Mouse (Mus musculus) bone marrow, adult 2 months (tissue): Measurements from ENCODE around the gene Gigyf2.

Experiments used
- CTCF ChIP-seq: fragments of 200-500 bp; IDR thresholded peaks from 2 replicates; pipeline ENCODE4 v1.5.1; 2011; ENCODE audit warnings: low read length, control low read depth; ENCODE audit not compliant: control insufficient read depth, insufficient read depth
- POLR2A ChIP-seq: fragments of 200-500 bp; IDR thresholded peaks from 2 replicates; pipeline ENCODE4 v1.6.1; 2011; ENCODE audit warnings: low read depth, mild to moderate bottlenecking, control low read depth, low read length, borderline replicate concordance; ENCODE audit not compliant: control insufficient read depth

GRCm38 (mm10) chr1:87404710-87405109 lies 77.9 kb downstream of the Gigyf2 start:
- no peak for TF ChIP-seq POLR2A
- TF ChIP-seq CTCF: no peak
